ENCODE assay signal across 10 mouse cellular contexts in genomic region chr13:21810073-21810472, GRCm38 (mm10). TPM values are rescaled to one million over a fixed set of nuclear protein-coding genes. Genes with fewer than 3 reads are reported as not detected.
A peak's percentile ranks its signal among the peaks of the same experiment; 100 is the strongest.
DNase-seq lines count a peak whose midpoint lies in the region; ATAC-seq lines count a peak whose summit lies in the region.
"Not testable (repeated sequence)": the region's sequence is repeated elsewhere in the genome, so short reads cannot be mapped to it uniquely, and the experiment has no call there.
"Had no signal": no experiment of that assay in that cellular context is flagged by ENCODE, and none has a peak within 500 bp of the region (broad histone marks: within the 10 kb centered on the region; RNA-seq: fewer than 3 reads in every experiment).

TSS of gene Hist1h2bq (minus strand) at chr13:21810197.
TSS of gene Hist1h2ao (plus strand) at chr13:21810465.

- whole genome bisulfite sequencing in hindbrain, embryonic 16.5 days = no CpG with 5 or more reads among the region's 23 CpGs
- WGBS in liver, embryonic 12.5 days (ENCODE audit: insufficient replicate concordance) = no CpG with 5 or more reads among the region's 23 CpGs
- WGBS in midbrain, embryonic 12.5 days = no CpG with 5 or more reads among the region's 23 CpGs
- no CpG with 5 or more reads among the region's 23 CpGs for WGBS in stomach, embryonic 15.5 days

- H3K9ac ChIP-seq in hindbrain, embryonic 16.5 days (ENCODE audit: low read depth, low read length); liver, embryonic 12.5 days; midbrain, embryonic 12.5 days (replicated peaks); stomach, embryonic 15.5 days: not testable (repeated sequence)

- not testable (repeated sequence) for H3K4me2 ChIP-seq in hindbrain, embryonic 16.5 days (ENCODE audit: low read length); liver, embryonic 12.5 days; midbrain, embryonic 12.5 days (replicated peaks); stomach, embryonic 15.5 days

- H3K36me3 ChIP-seq in hindbrain, embryonic 16.5 days (ENCODE audit: control insufficient read depth, insufficient read depth, low read length); liver, embryonic 12.5 days; midbrain, embryonic 12.5 days; stomach, embryonic 15.5 days: not testable (repeated sequence)

- DNase-seq in adrenal gland, adult 2 months; heart, adult 8-10 months (ENCODE audit: low spot score); layer of hippocampus, postnatal 10 days (ENCODE audit: low spot score in 2 of 2): not testable (repeated sequence)

- H3K27ac ChIP-seq in hindbrain, embryonic 16.5 days (ENCODE audit: low read depth, low read length); liver, embryonic 12.5 days; midbrain, embryonic 12.5 days (replicated peaks); stomach, embryonic 15.5 days: not testable (repeated sequence)

- peak; percentile 80 for ATAC-seq in erythroid progenitor cell, adult 5-6 weeks (replicated peaks; ENCODE audit: low FRiP score, poor library complexity, severe bottlenecking)
- peak; percentile 99 for ATAC-seq in hindbrain, embryonic 16.5 days
- ATAC-seq in liver, embryonic 12.5 days = peak; percentile 89
- peak; percentile 97 for ATAC-seq in midbrain, embryonic 12.5 days (ENCODE audit: low FRiP score, low read depth)
- ATAC-seq in stomach, embryonic 15.5 days (ENCODE audit: insufficient read depth, low FRiP score, low read depth) = peak; percentile 95

- not testable (repeated sequence) for H3K4me1 ChIP-seq in hindbrain, embryonic 16.5 days (ENCODE audit: control insufficient read depth, insufficient read depth, low read depth, low read length); liver, embryonic 12.5 days; midbrain, embryonic 12.5 days; stomach, embryonic 15.5 days

- not testable (repeated sequence) for H3K9me3 ChIP-seq in hindbrain, embryonic 16.5 days (ENCODE audit: control insufficient read depth, low read length); liver, embryonic 12.5 days (replicated peaks); midbrain, embryonic 12.5 days; stomach, embryonic 15.5 days

- not testable (repeated sequence) for H3K27me3 ChIP-seq in hindbrain, embryonic 16.5 days (replicated peaks; ENCODE audit: control insufficient read depth, insufficient read depth, low read length); liver, embryonic 12.5 days (replicated peaks); midbrain, embryonic 12.5 days; stomach, embryonic 15.5 days (replicated peaks)

- H3K4me3 ChIP-seq in hindbrain, embryonic 16.5 days (ENCODE audit: low read length); liver, embryonic 12.5 days; midbrain, embryonic 12.5 days; stomach, embryonic 15.5 days (replicated peaks): not testable (repeated sequence)

RNA-seq across cellular contexts. Expression of gene Hist1h2bq, which starts in this region (rescaled TPM):
- 10 to 100 TPM; 35.5 to 55.7 TPM for total RNA-seq in adrenal gland, adult 2 months (2021)
- polyA plus RNA-seq in adrenal gland, adult 2 months (2012; rRNA removed) = 13.1 and 16.6 TPM in 2 replicates
- 607 and 1,040 TPM in 2 replicates for total RNA-seq in erythroid progenitor cell, adult 5-6 weeks (2015; ENCODE audit: low replicate concordance)
- 124 and 1,223 TPM in 2 replicates for total RNA-seq in erythroid progenitor cell, adult 5-6 weeks (2017; ENCODE audit: low replicate concordance)
- total RNA-seq in heart, adult 8-10 months (2022) = 10 to 100 TPM; 25.7 to 37.7 (median 29.1) TPM
- polyA plus RNA-seq in hindbrain, embryonic 16.5 days (2015; fragmentation: Nextera tagmentation; extraction: Ambion mirVana) = 4.0 and 4.4 TPM in 2 replicates
- total RNA-seq in layer of hippocampus, postnatal 10 days (2021) = 10 to 100 TPM; 52.8 to 66.3 TPM
- 24.4 and 26.2 TPM in 2 replicates for polyA plus RNA-seq in liver, embryonic 12.5 days (2016; fragmentation: Nextera tagmentation; extraction: Ambion mirVana)
- polyA plus RNA-seq in midbrain, embryonic 12.5 days (2016; fragmentation: Nextera tagmentation; extraction: Ambion mirVana) = 18.5 and 23.3 TPM in 2 replicates
- polyA plus RNA-seq in stomach, embryonic 15.5 days (2015; fragmentation: Nextera tagmentation; extraction: Ambion mirVana) = 17.3 and 17.7 TPM in 2 replicates

RNA-seq across cellular contexts. Expression of gene Hist1h2ao, which starts in this region (rescaled TPM):
- total RNA-seq in adrenal gland, adult 2 months (2021) = 10 to 100 TPM; 16.1 to 19.4 TPM
- polyA plus RNA-seq in adrenal gland, adult 2 months (2012; rRNA removed) = not detected in 2 replicates
- total RNA-seq in erythroid progenitor cell, adult 5-6 weeks (2015; ENCODE audit: low replicate concordance) = 587 and 743 TPM in 2 replicates
- total RNA-seq in erythroid progenitor cell, adult 5-6 weeks (2017; ENCODE audit: low replicate concordance) = 2,181 TPM in 1 of 2 replicates, not detected in the other
- total RNA-seq in heart, adult 8-10 months (2022) = 10 to 100 TPM in 1 of 4 experiments, not detected in 3; 16.3 TPM
- not detected in 2 replicates for polyA plus RNA-seq in hindbrain, embryonic 16.5 days (2015; fragmentation: Nextera tagmentation; extraction: Ambion mirVana)
- 10 to 100 TPM; 36.4 to 41.0 TPM for total RNA-seq in layer of hippocampus, postnatal 10 days (2021)
- not detected in 2 replicates for polyA plus RNA-seq in liver, embryonic 12.5 days (2016; fragmentation: Nextera tagmentation; extraction: Ambion mirVana)
- polyA plus RNA-seq in midbrain, embryonic 12.5 days (2016; fragmentation: Nextera tagmentation; extraction: Ambion mirVana) = not detected in 2 replicates
- polyA plus RNA-seq in stomach, embryonic 15.5 days (2015; fragmentation: Nextera tagmentation; extraction: Ambion mirVana) = 1.7 TPM in 1 of 2 replicates, not detected in the other
- polyA plus RNA-seq: C2C12; urinary bladder, adult 2 months had no signal
